Mouse (Mus musculus): Measurements from ENCODE around the gene 0610030E20Rik.

DNA sequence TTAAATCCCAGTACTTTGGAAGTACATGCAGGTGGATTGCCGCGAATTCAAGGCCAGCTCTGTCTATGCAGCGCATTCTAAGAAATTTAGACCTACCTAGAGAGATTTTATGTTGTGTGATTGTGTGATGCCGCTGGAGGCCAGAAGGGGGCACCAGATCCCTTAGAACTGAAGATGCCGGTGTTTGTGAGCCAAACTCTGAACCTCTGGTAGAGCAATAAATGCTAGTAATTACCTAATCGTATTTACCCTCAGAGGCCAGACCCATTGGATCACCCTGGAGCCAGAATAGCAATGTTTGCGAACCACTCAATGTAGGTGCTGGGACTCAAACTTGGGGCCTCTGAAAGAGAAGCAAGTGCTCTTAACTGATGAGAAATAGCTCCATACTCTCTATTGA is 54.8 kb downstream of the 0610030E20Rik start:
- TF ChIP-seq GATA1 (IDR thresholded peaks at IDR 0.05; ENCODE audit: low read length) (no peak), TAL1 (IDR thresholded peaks at IDR 0.05; ENCODE audit: low read length) (no peak)
